Comparison of ENCODE assay signal across 36 mouse cellular contexts in genomic region chr7:133564600-133564999, GRCm38 (mm10). TPM values are rescaled to one million over a fixed set of nuclear protein-coding genes. Genes with fewer than 3 reads are reported as not detected.
DNase-seq lines count a peak whose midpoint lies in the region; ATAC-seq and TF ChIP-seq lines count a peak whose summit lies in the region.
"Had no signal": no experiment of that assay in that cellular context is flagged by ENCODE, and none has a peak within 500 bp of the region (broad histone marks: within the 10 kb centered on the region; RNA-seq: fewer than 3 reads in every experiment).

No protein-coding gene starts in this region.

- H3K9me3 ChIP-seq in MEL (replicated peaks; ENCODE audit: insufficient read depth, low read length): no peaks in the 10 kb centered on the region
- H3K9me3 ChIP-seq in liver, embryonic 15.5 days (replicated peaks): no peaks in the 10 kb centered on the region
- no peaks in the 10 kb centered on the region for H3K9me3 ChIP-seq in midbrain, embryonic 13.5 days
- H3K9me3 ChIP-seq: embryonic facial prominence, embryonic 13.5 days; heart, embryonic 13.5 days; hindbrain, embryonic 13.5 days; limb, embryonic 12.5 days; midbrain, embryonic 15.5 days had no signal

- H3K4me1 ChIP-seq in MEL (ENCODE audit: control insufficient read depth in 1 of 2, insufficient read depth in 2 of 2, low read length in 2 of 2): peaks cover 6 to 11% of the 10 kb centered on the region in 2 experiments
- H3K4me1 ChIP-seq in liver, embryonic 15.5 days (replicated peaks): peaks cover 29% of the 10 kb centered on the region
- H3K4me1 ChIP-seq in midbrain, embryonic 13.5 days (replicated peaks): no peaks in the 10 kb centered on the region
- H3K4me1 ChIP-seq: embryonic facial prominence, embryonic 13.5 days; heart, embryonic 13.5 days; hindbrain, embryonic 13.5 days; midbrain, embryonic 15.5 days had no signal

- peaks cover 0 to 16% of the 10 kb centered on the region in 2 experiments; a peak in 2 of 4 replicates for H3K36me3 ChIP-seq in MEL (ENCODE audit: control insufficient read depth in 1 of 2, insufficient read depth in 2 of 2, low read length in 2 of 2)
- no peaks in the 10 kb centered on the region for H3K36me3 ChIP-seq in liver, embryonic 15.5 days (replicated peaks)
- H3K36me3 ChIP-seq in midbrain, embryonic 13.5 days: no peaks in the 10 kb centered on the region
- H3K36me3 ChIP-seq: embryonic facial prominence, embryonic 13.5 days; heart, embryonic 13.5 days; hindbrain, embryonic 13.5 days; limb, embryonic 12.5 days; midbrain, embryonic 15.5 days had no signal

- intact Hi-C loops in heart, postnatal 10 days (cut with DNase I): no loop called here

- no peaks in the 10 kb centered on the region for H3K27me3 ChIP-seq in MEL (ENCODE audit: control insufficient read depth in 1 of 2, insufficient read depth in 2 of 2, low read length in 2 of 2)
- no peaks in the 10 kb centered on the region for H3K27me3 ChIP-seq in liver, embryonic 15.5 days
- H3K27me3 ChIP-seq in midbrain, embryonic 13.5 days: no peaks in the 10 kb centered on the region
- H3K27me3 ChIP-seq: embryonic facial prominence, embryonic 13.5 days; hindbrain, embryonic 13.5 days; limb, embryonic 12.5 days; midbrain, embryonic 15.5 days had no signal

- TF ChIP-seq RAD21 in MEL (IDR thresholded peaks at IDR 0.05; ENCODE audit: low read depth, low read length): no peak

- peak in 1 of 2 experiments; percentile 26; a peak in 1 of 4 replicates for TF ChIP-seq POLR2A in MEL (IDR thresholded peaks at IDR 0.05; ENCODE audit: control insufficient read depth in 1 of 2, insufficient read depth in 1 of 2, low read depth in 1 of 2, low read length in 2 of 2, poor library complexity in 1 of 2)

- peak overlapping the region; percentile 36 for H3K4me2 ChIP-seq in liver, embryonic 15.5 days
- no peak overlapping the region for H3K4me2 ChIP-seq in midbrain, embryonic 13.5 days (replicated peaks)
- H3K4me2 ChIP-seq: embryonic facial prominence, embryonic 13.5 days; heart, embryonic 13.5 days; hindbrain, embryonic 13.5 days; limb, embryonic 12.5 days; midbrain, embryonic 15.5 days had no signal

- TF ChIP-seq EP300 in MEL (IDR thresholded peaks at IDR 0.05; ENCODE audit: low read depth in 1 of 2, low read length in 2 of 2): peak; percentile 91 to 96

- 17% methylated on average over 8 of the region's 8 CpGs for WGBS in liver, embryonic 15.5 days (ENCODE audit: insufficient replicate concordance)
- WGBS in midbrain, embryonic 13.5 days: 85% methylated on average over 8 of the region's 8 CpGs

- peak; percentile 37 for DNase-seq in heart, adult 11 months
- no peak for DNase-seq in heart, postnatal 10 days
- DNase-seq in MEL (ENCODE audit: low read depth, low spot score) (peak; percentile 94), liver (peak; percentile 45)
- DNase-seq in natural killer cell, adult 2 months (ENCODE audit: low spot score in 2 of 2): no peak
- DNase-seq in kidney, adult 8-10 months: no peak
- DNase-seq: adrenal gland, postnatal 10 days; cerebellum, adult 11 months; cerebellum, adult 9-10 months; cerebellum, postnatal 36 days; heart, postnatal 14 days; kidney, adult 9 months; kidney, postnatal 10 days; lung, adult 18-20 months; lung, postnatal 4 days; right cerebral cortex, postnatal 4 days had no signal

- no peak overlapping the region; the same call in 1 of the 2 replicates for H3K27ac ChIP-seq in MEL (ENCODE audit: control insufficient read depth, low read depth, low read length)
- H3K27ac ChIP-seq in liver, embryonic 15.5 days (replicated peaks): 0 out of 2 replicates have a peak overlapping the region, but pooled peaks have one; percentile 11
- H3K27ac ChIP-seq in midbrain, embryonic 13.5 days: no peak overlapping the region
- H3K27ac ChIP-seq: embryonic facial prominence, embryonic 13.5 days; heart, embryonic 13.5 days; hindbrain, embryonic 13.5 days; limb, embryonic 12.5 days; midbrain, embryonic 15.5 days had no signal

- peak overlapping the region in 1 of 2 experiments; percentile 11; a peak in 1 of 4 replicates for H3K4me3 ChIP-seq in MEL (ENCODE audit: control insufficient read depth in 1 of 2, insufficient read depth in 1 of 2, low read depth in 2 of 2, low read length in 2 of 2)
- H3K4me3 ChIP-seq in liver, embryonic 15.5 days (replicated peaks): no peak overlapping the region
- no peak overlapping the region for H3K4me3 ChIP-seq in midbrain, embryonic 13.5 days (replicated peaks)
- H3K4me3 ChIP-seq: embryonic facial prominence, embryonic 13.5 days; erythroblast, embryonic 14.5 days; heart, embryonic 13.5 days; hindbrain, embryonic 13.5 days; limb, embryonic 12.5 days; midbrain, embryonic 15.5 days had no signal

- H3K79me2 ChIP-seq in MEL (ENCODE audit: control insufficient read depth, insufficient read depth, low read length, poor library complexity): no peaks in the 10 kb centered on the region

- TF ChIP-seq CTCF in MEL (IDR thresholded peaks at IDR 0.05 in 2 of 3, conservative IDR thresholded peaks at IDR 0.05 in 1 of 3; ENCODE audit: control insufficient read depth in 1 of 3, insufficient read depth in 1 of 3, low read depth in 2 of 3, low read length in 3 of 3, poor library complexity in 1 of 3, severe bottlenecking in 1 of 3): no peak

- peak; percentile 74 for ATAC-seq in liver, embryonic 15.5 days (ENCODE audit: insufficient read depth)
- ATAC-seq in midbrain, embryonic 13.5 days: no peak
- ATAC-seq: forebrain, embryonic 16.5 days; intestine, embryonic 16.5 days; lung, postnatal 0 days; midbrain, embryonic 15.5 days; Patski had no signal

- H3K9ac ChIP-seq in MEL (ENCODE audit: control insufficient read depth, low read depth, low read length, poor library complexity, severe bottlenecking): no peak overlapping the region
- H3K9ac ChIP-seq in liver, embryonic 15.5 days: no peak overlapping the region
- H3K9ac ChIP-seq in midbrain, embryonic 13.5 days (replicated peaks): no peak overlapping the region
- H3K9ac ChIP-seq: embryonic facial prominence, embryonic 13.5 days; heart, embryonic 13.5 days; hindbrain, embryonic 13.5 days; limb, embryonic 12.5 days; midbrain, embryonic 15.5 days had no signal

TF ChIP-seq in MEL, 35 proteins besides CTCF, POLR2A, EP300 and RAD21:
- TF ChIP-seq TAL1 (IDR thresholded peaks at IDR 0.05; ENCODE audit: low read length) (peak; percentile 87), TBP (IDR thresholded peaks at IDR 0.05; ENCODE audit: low read depth, low read length) (peak; percentile 91), ZMIZ1 (IDR thresholded peaks at IDR 0.05; ENCODE audit: low read depth, low read length) (0 out of 2 replicates have a peak, but pooled peaks have one; percentile 9), NRF1 (IDR thresholded peaks at IDR 0.05; ENCODE audit: insufficient read depth, low read depth, low read length, poor library complexity, severe bottlenecking) (no peak), MYC (IDR thresholded peaks at IDR 0.05; ENCODE audit: low read depth, low read length) (peak; percentile 71), GATA1 (IDR thresholded peaks at IDR 0.05; ENCODE audit: low read depth, low read length) (peak; percentile 96), SIN3A (IDR thresholded peaks at IDR 0.05; ENCODE audit: low read length) (peak; percentile 54), TCF12 (IDR thresholded peaks at IDR 0.05; ENCODE audit: low read depth, low read length) (peak; percentile 90), POLR2AphosphoS5 (IDR thresholded peaks at IDR 0.05; ENCODE audit: borderline replicate concordance, low read depth, low read length) (no peak), SMC3 (IDR thresholded peaks at IDR 0.05; ENCODE audit: low read depth, low read length) (no peak), BHLHE40 (IDR thresholded peaks at IDR 0.05; ENCODE audit: borderline replicate concordance, low read depth, low read length) (no peak), UBTF (IDR thresholded peaks at IDR 0.05; ENCODE audit: borderline replicate concordance, insufficient read depth, low read depth, low read length) (0 out of 2 replicates have a peak, but pooled peaks have one; percentile 73), ELF1 (IDR thresholded peaks at IDR 0.05; ENCODE audit: low read depth, low read length) (no peak), MAZ (IDR thresholded peaks at IDR 0.05; ENCODE audit: low read depth, low read length) (no peak), MEF2A (IDR thresholded peaks at IDR 0.05; ENCODE audit: extremely low read depth, insufficient replicate concordance, low read depth, low read length, poor library complexity, severe bottlenecking) (no peak), MAFK (IDR thresholded peaks at IDR 0.05; ENCODE audit: borderline replicate concordance, low read depth, low read length) (no peak), ZNF384 (IDR thresholded peaks at IDR 0.05; ENCODE audit: low read depth, low read length) (no peak; the same call in 1 of the 2 replicates), ZC3H11A (IDR thresholded peaks at IDR 0.05; ENCODE audit: low read depth, low read length) (no peak), CHD2 (IDR thresholded peaks at IDR 0.05; ENCODE audit: low read length) (no peak), USF2 (IDR thresholded peaks at IDR 0.05; ENCODE audit: borderline replicate concordance in 1 of 2, insufficient read depth in 1 of 2, low read depth in 1 of 2, low read length in 2 of 2) (no peak), MYB (IDR thresholded peaks at IDR 0.05; ENCODE audit: low read depth, low read length) (no peak), ETS1 (IDR thresholded peaks at IDR 0.05; ENCODE audit: low read depth, low read length) (peak; percentile 81; the same call in 1 of the 2 replicates), RCOR1 (IDR thresholded peaks at IDR 0.05; ENCODE audit: low read depth, low read length) (peak; percentile 52), KAT2A (conservative IDR thresholded peaks at IDR 0.05; ENCODE audit: low read depth, low read length) (no peak), GABPA (IDR thresholded peaks at IDR 0.05; ENCODE audit: low read depth, low read length) (no peak), MXI1 (IDR thresholded peaks at IDR 0.05; ENCODE audit: low read depth, low read length) (no peak), E2F4 (IDR thresholded peaks at IDR 0.05; ENCODE audit: borderline replicate concordance, low read depth, low read length) (no peak)
TF ChIP-seq in MEL: peak in this region for 10.

RNA-seq across cellular contexts. Expression of gene Tex36, which starts 37.4 kb away (rescaled TPM):
- not detected for total RNA-seq in heart, postnatal 10 days (2021)
- total RNA-seq in MEL (2012; rRNA removed): not detected in 2 replicates
- polyA plus RNA-seq in MEL (2012; ENCODE audit: insufficient read depth in 1 of 2, insufficient read length in 2 of 2, low read depth in 1 of 2, low replicate concordance in 2 of 2, missing spikeins in 1 of 2): not detected
- polyA plus RNA-seq in liver, embryonic 15.5 days (2015; fragmentation: Nextera tagmentation; extraction: Ambion mirVana): not detected in 2 replicates
- polyA plus RNA-seq in midbrain, embryonic 13.5 days (2015; fragmentation: Nextera tagmentation; extraction: Ambion mirVana): 0.16 TPM in 1 of 2 replicates, not detected in the other
- total RNA-seq: adrenal gland, postnatal 10 days; CH12.LX; ES-E14; gastrocnemius, adult 8-10 months; heart, postnatal 14 days; left cerebral cortex, adult 18-20 months; left cerebral cortex, postnatal 14 days had no signal
- polyA plus RNA-seq: C2C12; embryonic facial prominence, embryonic 13.5 days; erythroblast, embryonic 14.5 days; forebrain, embryonic 11.5 days; forebrain, embryonic 16.5 days; heart, embryonic 13.5 days; limb, embryonic 12.5 days; lung, postnatal 0 days; midbrain, embryonic 15.5 days; neural tube, embryonic 11.5 days; Patski had no signal

Comparison
In these comparisons a context has a peak if more than half of its experiments do, and no peak if none do; other contexts are left out.
1. DNase-seq: peak in heart, adult 11 months (single experiment), MEL (single experiment) and liver (single experiment); none in heart, postnatal 10 days (0 of 2), natural killer cell, adult 2 months (0 of 2) and kidney, adult 8-10 months (0 of 2).